18 mouse cellular contexts compared by ENCODE assay signal in the genomic region with DNA sequence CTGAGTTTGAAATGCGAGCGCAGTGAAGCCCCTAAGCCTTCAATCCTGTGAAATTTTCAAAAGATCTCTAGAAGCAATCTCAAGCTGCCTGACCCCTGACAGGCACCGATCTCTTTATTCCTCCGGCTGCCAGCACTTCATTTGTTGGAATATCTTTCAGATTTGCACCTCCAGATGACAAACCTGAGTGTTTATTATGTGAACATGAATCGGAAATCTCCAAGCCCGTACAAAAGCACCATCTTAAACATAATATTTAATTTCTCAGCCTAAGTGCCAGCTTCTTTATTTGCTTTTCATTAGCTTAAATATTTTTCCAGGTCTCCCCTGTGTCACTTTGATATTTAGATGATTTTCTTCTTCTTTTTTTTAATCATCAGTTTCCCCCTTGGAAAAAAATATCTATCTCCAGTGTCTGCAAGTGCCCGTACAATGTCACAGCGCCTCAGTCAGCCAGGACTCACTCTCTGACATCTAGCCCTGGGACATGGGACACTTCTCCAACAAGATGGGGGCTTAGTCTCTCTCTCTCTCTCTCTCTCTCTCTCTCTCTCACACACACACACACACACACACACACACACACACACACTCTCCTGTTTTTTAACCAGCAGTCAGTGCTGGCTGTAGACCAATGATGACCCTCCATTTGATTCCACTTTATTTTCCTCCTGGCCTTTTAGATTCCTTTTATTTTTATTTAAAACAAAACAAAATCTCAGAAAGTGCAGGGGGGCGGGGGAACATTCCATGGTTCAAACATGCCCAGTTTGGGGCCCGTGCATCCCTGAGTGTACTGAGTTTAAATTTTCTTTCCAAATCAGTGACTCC. TPM values are rescaled to one million over a fixed set of nuclear protein-coding genes. Genes with fewer than 3 reads are reported as not detected.
A peak's percentile ranks its signal among the peaks of the same experiment; 100 is the strongest.
DNase-seq lines count a peak whose midpoint lies in the region; ATAC-seq lines count a peak whose summit lies in the region.
"Had no signal": no experiment of that assay in that cellular context is flagged by ENCODE, and none has a peak within 500 bp of the region (broad histone marks: within the 10 kb centered on the region; RNA-seq: fewer than 3 reads in every experiment).

No protein-coding gene starts in this region.

- peaks cover 26% of the 10 kb centered on the region for H3K4me1 ChIP-seq in hindbrain, embryonic 11.5 days (replicated peaks; ENCODE audit: control insufficient read depth, insufficient read depth, low read length)
- peaks cover 36% of the 10 kb centered on the region for H3K4me1 ChIP-seq in hindbrain, embryonic 13.5 days (replicated peaks)
- peaks cover 54% of the 10 kb centered on the region for H3K4me1 ChIP-seq in forebrain, embryonic 12.5 days
- peaks cover 45% of the 10 kb centered on the region for H3K4me1 ChIP-seq in midbrain, embryonic 12.5 days
- H3K4me1 ChIP-seq in kidney, embryonic 15.5 days: peaks cover 64% of the 10 kb centered on the region
- H3K4me1 ChIP-seq: liver, embryonic 13.5 days had no signal

- H3K9ac ChIP-seq in hindbrain, embryonic 11.5 days (ENCODE audit: low read depth, low read length): no peak overlapping the region
- H3K9ac ChIP-seq in hindbrain, embryonic 13.5 days: no peak overlapping the region; the same call in 1 of the 2 replicates
- peak overlapping the region; percentile 36 for H3K9ac ChIP-seq in forebrain, embryonic 12.5 days
- H3K9ac ChIP-seq in midbrain, embryonic 12.5 days (replicated peaks): no peak overlapping the region; the same call in 1 of the 2 replicates
- H3K9ac ChIP-seq in kidney, embryonic 15.5 days: no peak overlapping the region
- H3K9ac ChIP-seq: limb, embryonic 12.5 days; liver, embryonic 13.5 days had no signal

- peak; percentile 47 for DNase-seq in hindbrain, embryonic 11.5 days (ENCODE audit: low spot score)
- DNase-seq in retina, postnatal 1 day: peak; percentile 37
- no peak for DNase-seq in MN1 (ENCODE audit: low spot score)
- DNase-seq: adrenal gland, postnatal 25 days; B cell, adult 2 months; cerebellum, adult 9-10 months; kidney, adult 18-20 months; kidney, postnatal 14 days; layer of hippocampus, adult 9-11 months; liver, embryonic 13.5 days; thymus, adult 18-20 months had no signal

- no peak overlapping the region for H3K4me3 ChIP-seq in hindbrain, embryonic 11.5 days (ENCODE audit: low read depth, low read length)
- no peak overlapping the region for H3K4me3 ChIP-seq in hindbrain, embryonic 13.5 days
- no peak overlapping the region for H3K4me3 ChIP-seq in forebrain, embryonic 12.5 days (replicated peaks)
- 0 out of 2 replicates have a peak overlapping the region, but pooled peaks have one; percentile 1 for H3K4me3 ChIP-seq in midbrain, embryonic 12.5 days
- H3K4me3 ChIP-seq in kidney, embryonic 15.5 days (replicated peaks): no peak overlapping the region
- H3K4me3 ChIP-seq: limb, embryonic 12.5 days; liver, embryonic 13.5 days had no signal

- H3K4me2 ChIP-seq in hindbrain, embryonic 11.5 days (replicated peaks; ENCODE audit: low read depth, low read length): 0 out of 2 replicates have a peak overlapping the region, but pooled peaks have one; percentile 0
- no peak overlapping the region for H3K4me2 ChIP-seq in hindbrain, embryonic 13.5 days
- H3K4me2 ChIP-seq in forebrain, embryonic 12.5 days: peak overlapping the region; percentile 49
- H3K4me2 ChIP-seq in midbrain, embryonic 12.5 days (replicated peaks): peak overlapping the region; percentile 60
- H3K4me2 ChIP-seq in kidney, embryonic 15.5 days: no peak overlapping the region
- H3K4me2 ChIP-seq: limb, embryonic 12.5 days; liver, embryonic 13.5 days had no signal

- H3K9me3 ChIP-seq in hindbrain, embryonic 11.5 days (ENCODE audit: control insufficient read depth, low read length): no peaks in the 10 kb centered on the region
- H3K9me3 ChIP-seq in hindbrain, embryonic 13.5 days: no peaks in the 10 kb centered on the region
- no peaks in the 10 kb centered on the region for H3K9me3 ChIP-seq in forebrain, embryonic 12.5 days
- H3K9me3 ChIP-seq in midbrain, embryonic 12.5 days: no peaks in the 10 kb centered on the region
- no peaks in the 10 kb centered on the region for H3K9me3 ChIP-seq in kidney, embryonic 15.5 days (replicated peaks)
- H3K9me3 ChIP-seq: limb, embryonic 12.5 days; liver, embryonic 13.5 days had no signal

- peaks cover 68% of the 10 kb centered on the region for H3K27me3 ChIP-seq in hindbrain, embryonic 11.5 days (ENCODE audit: control insufficient read depth, insufficient read depth, low read length)
- peaks cover 96% of the 10 kb centered on the region for H3K27me3 ChIP-seq in hindbrain, embryonic 13.5 days
- H3K27me3 ChIP-seq in forebrain, embryonic 12.5 days: peaks cover 93% of the 10 kb centered on the region
- peaks cover 94% of the 10 kb centered on the region for H3K27me3 ChIP-seq in midbrain, embryonic 12.5 days
- peaks cover 75% of the 10 kb centered on the region for H3K27me3 ChIP-seq in kidney, embryonic 15.5 days
- H3K27me3 ChIP-seq: Patski had no signal

- no peak overlapping the region for H3K27ac ChIP-seq in hindbrain, embryonic 11.5 days (ENCODE audit: low read depth, low read length)
- no peak overlapping the region for H3K27ac ChIP-seq in hindbrain, embryonic 13.5 days
- peak overlapping the region; percentile 93 for H3K27ac ChIP-seq in forebrain, embryonic 12.5 days
- H3K27ac ChIP-seq in midbrain, embryonic 12.5 days (replicated peaks): peak overlapping the region; percentile 89
- H3K27ac ChIP-seq in kidney, embryonic 15.5 days: no peak overlapping the region
- H3K27ac ChIP-seq: limb, embryonic 12.5 days; liver, embryonic 13.5 days had no signal

- WGBS in hindbrain, embryonic 11.5 days: 4% methylated on average over 10 of the region's 10 CpGs
- 6% methylated on average over 10 of the region's 10 CpGs for WGBS in hindbrain, embryonic 13.5 days
- WGBS in forebrain, embryonic 12.5 days: 2% methylated on average over 10 of the region's 10 CpGs
- 3% methylated on average over 10 of the region's 10 CpGs for WGBS in midbrain, embryonic 12.5 days
- 45% methylated on average over 10 of the region's 10 CpGs for WGBS in kidney, embryonic 15.5 days

- no peak for ATAC-seq in hindbrain, embryonic 11.5 days (ENCODE audit: low FRiP score)
- ATAC-seq in hindbrain, embryonic 13.5 days (ENCODE audit: low FRiP score): no peak
- ATAC-seq in forebrain, embryonic 12.5 days (ENCODE audit: low FRiP score): no peak
- no peak for ATAC-seq in midbrain, embryonic 12.5 days (ENCODE audit: low FRiP score, low read depth)
- no peak for ATAC-seq in kidney, embryonic 15.5 days (replicated peaks; ENCODE audit: low FRiP score)
- ATAC-seq: activated CD4-positive, CD25-positive, alpha-beta regulatory T cell, adult 4 months; Patski had no signal

- H3K36me3 ChIP-seq in hindbrain, embryonic 11.5 days (ENCODE audit: control insufficient read depth, insufficient read depth, low read length): no peaks in the 10 kb centered on the region
- no peaks in the 10 kb centered on the region for H3K36me3 ChIP-seq in hindbrain, embryonic 13.5 days
- no peaks in the 10 kb centered on the region for H3K36me3 ChIP-seq in forebrain, embryonic 12.5 days (replicated peaks)
- H3K36me3 ChIP-seq in midbrain, embryonic 12.5 days: no peaks in the 10 kb centered on the region
- no peaks in the 10 kb centered on the region for H3K36me3 ChIP-seq in kidney, embryonic 15.5 days
- H3K36me3 ChIP-seq: limb, embryonic 12.5 days; liver, embryonic 13.5 days had no signal

RNA-seq across cellular contexts. Expression of a gene that starts 38.1 kb away (rescaled TPM):
- polyA plus RNA-seq in hindbrain, embryonic 11.5 days (2014; fragmentation: Nextera tagmentation; extraction: Ambion mirVana): 95.6 and 120 TPM in 2 replicates
- polyA plus RNA-seq in hindbrain, embryonic 13.5 days (2015; fragmentation: Nextera tagmentation; extraction: Ambion mirVana): 118 and 134 TPM in 2 replicates
- polyA plus RNA-seq in forebrain, embryonic 12.5 days (2016; fragmentation: Nextera tagmentation; extraction: Ambion mirVana): 129 and 162 TPM in 2 replicates
- polyA plus RNA-seq in midbrain, embryonic 12.5 days (2016; fragmentation: Nextera tagmentation; extraction: Ambion mirVana): 105 and 143 TPM in 2 replicates
- polyA plus RNA-seq in kidney, embryonic 15.5 days (2015; fragmentation: Nextera tagmentation; extraction: Ambion mirVana): 230 and 240 TPM in 2 replicates
- polyA plus RNA-seq: activated CD4-positive, CD25-positive, alpha-beta regulatory T cell, adult 4 months had no signal

Comparison
In these comparisons a context has a peak if more than half of its experiments do, and no peak if none do; other contexts are left out.
1. H3K4me2 ChIP-seq: peak in hindbrain, embryonic 11.5 days (single experiment), forebrain, embryonic 12.5 days (single experiment) and midbrain, embryonic 12.5 days (single experiment); none in hindbrain, embryonic 13.5 days (single experiment) and kidney, embryonic 15.5 days (single experiment).
2. H3K27ac ChIP-seq: peak in forebrain, embryonic 12.5 days (single experiment) and midbrain, embryonic 12.5 days (single experiment); none in hindbrain, embryonic 11.5 days (single experiment), hindbrain, embryonic 13.5 days (single experiment) and kidney, embryonic 15.5 days (single experiment).